Mouse (Mus musculus) testis, postnatal 14 days (tissue): ENCODE results near the gene Tnfaip6.
"Not testable (repeated sequence)": the region's sequence is repeated elsewhere in the genome, so short reads cannot be mapped to it uniquely, and the experiment has no call there.

Experiments
- DNase-seq: peaks from one replicate; pipeline ENCODE4 v3.0.0; 2021; ENCODE audit warnings: low spot score

The Tnfaip6 gene

GRCm38 (mm10) chr2:52037882-52038281, at the start of gene Tnfaip6:
TSS of gene Tnfaip6 (plus strand) at chr2:52038009.
- DNase-seq = peak; percentile 23

- no peak for DNase-seq
These were observed 48.2 kb upstream of the Tnfaip6 start for GRCm38 (mm10) chr2:51989559-51989958.

- no peak for DNase-seq
These were observed 46.4 kb upstream of the Tnfaip6 start for GRCm38 (mm10) chr2:51991447-51991846.

GRCm38 (mm10) chr2:51999996-52000395, 37.8 kb upstream of the Tnfaip6 start:
- no peak for DNase-seq

- no peak for DNase-seq
These were observed 36.3 kb upstream of the Tnfaip6 start for GRCm38 (mm10) chr2:52001521-52001920.

- DNase-seq = not testable (repeated sequence)
These were observed 35.5 kb upstream of the Tnfaip6 start for GRCm38 (mm10) chr2:52002299-52002698.

GRCm38 (mm10) chr2:52006380-52006779, 31.4 kb upstream of the Tnfaip6 start:
- no peak for DNase-seq

- DNase-seq = not testable (repeated sequence)
These were observed 26.0 kb upstream of the Tnfaip6 start for GRCm38 (mm10) chr2:52011820-52012219.

GRCm38 (mm10) chr2:52013306-52013820, 24.4 kb upstream of the Tnfaip6 start:
- DNase-seq = no peak

GRCm38 (mm10) chr2:52016361-52016760, 21.4 kb upstream of the Tnfaip6 start:
- DNase-seq = no peak

GRCm38 (mm10) chr2:52027061-52027460, 10.7 kb upstream of the Tnfaip6 start:
- no peak for DNase-seq

GRCm38 (mm10) chr2:52029426-52029825, 8.4 kb upstream of the Tnfaip6 start:
- DNase-seq = no peak

GRCm38 (mm10) chr2:52031491-52031890, 6.3 kb upstream of the Tnfaip6 start:
- DNase-seq = no peak

- DNase-seq = no peak
These were observed 3.2 kb upstream of the Tnfaip6 start for GRCm38 (mm10) chr2:52034601-52035000.

- DNase-seq = no peak
These were observed 2.7 kb upstream of the Tnfaip6 start for GRCm38 (mm10) chr2:52035144-52035543.

- no peak for DNase-seq
These were observed 747 bp upstream of the Tnfaip6 start for GRCm38 (mm10) chr2:52036929-52037595.

- no peak for DNase-seq
These were observed 749 bp downstream of the Tnfaip6 start for GRCm38 (mm10) chr2:52038558-52038957.

GRCm38 (mm10) chr2:52039083-52039801, 1.4 kb downstream of the Tnfaip6 start:
- no peak for DNase-seq

- no peak for DNase-seq
These were observed 4.3 kb downstream of the Tnfaip6 start for GRCm38 (mm10) chr2:52042132-52042531.

GRCm38 (mm10) chr2:52042714-52043113, 4.9 kb downstream of the Tnfaip6 start:
- DNase-seq = no peak

GRCm38 (mm10) chr2:52043485-52043884, 5.7 kb downstream of the Tnfaip6 start:
- no peak for DNase-seq

- DNase-seq = no peak
These were observed 8.2 kb downstream of the Tnfaip6 start for GRCm38 (mm10) chr2:52046032-52046431.

GRCm38 (mm10) chr2:52050823-52051222, 13.0 kb downstream of the Tnfaip6 start:
- DNase-seq = no peak
